Mouse (Mus musculus) forebrain, embryonic 14.5 days (tissue): ENCODE results near the gene Tas2r107. TPM values are rescaled to one million over a fixed set of nuclear protein-coding genes. Genes with fewer than 3 reads are reported as not detected.
"Not testable (repeated sequence)": the region's sequence is repeated elsewhere in the genome, so short reads cannot be mapped to it uniquely, and the experiment has no call there.

Experiments used
- ATAC-seq: fragments of 200-750 bp; cut with Nextera tagmentation; 2 replicates; pipeline ENCODE4 v1.8.0; 2017; ENCODE audit warnings: mild to moderate bottlenecking, moderate library complexity
- DNase-seq: peaks from one replicate; pipeline ENCODE4 v3.0.0-alpha.2; 2015; ENCODE audit warnings: low spot score
- H3K27ac ChIP-seq: fragments of 300-500 bp; sonication (generic); 2 replicates; pipeline ENCODE4 v1.5.1; 2014; ENCODE audit warnings: low read depth, mild to moderate bottlenecking, control low read depth, low read length, moderate library complexity
- H3K27me3 ChIP-seq: fragments of 300-500 bp; sonication (generic); replicated peaks from 2 replicates; pipeline ENCODE4 v1.6.1; 2014; ENCODE audit warnings: low read length, control low read depth, mixed read lengths; ENCODE audit not compliant: control insufficient read depth, insufficient read depth
- H3K36me3 ChIP-seq: fragments of 300-500 bp; sonication (generic); 2 replicates; pipeline ENCODE4 v1.6.1; 2014; ENCODE audit warnings: low read length, control low read depth; ENCODE audit not compliant: control insufficient read depth, insufficient read depth
- H3K4me1 ChIP-seq: fragments of 300-500 bp; sonication (generic); 2 replicates; pipeline ENCODE4 v1.6.1; 2014; ENCODE audit warnings: antibody characterized with exemption, low read length, control low read depth; ENCODE audit not compliant: control insufficient read depth, insufficient read depth
- H3K4me2 ChIP-seq: fragments of 300-500 bp; sonication (generic); 2 replicates; pipeline ENCODE4 v1.6.1; 2014; ENCODE audit warnings: mild to moderate bottlenecking, control low read depth, low read length
- H3K4me3 ChIP-seq: fragments of 300-500 bp; sonication (generic); 2 replicates; pipeline ENCODE4 v1.5.1; 2014; ENCODE audit warnings: low read depth, low read length, control low read depth
- H3K9ac ChIP-seq: fragments of 300-500 bp; sonication (generic); 2 replicates; pipeline ENCODE4 v1.6.1; 2014; ENCODE audit warnings: mild to moderate bottlenecking, low read length, control low read depth, moderate library complexity
- H3K9me3 ChIP-seq: fragments of 300-500 bp; sonication (generic); replicated peaks from 2 replicates; pipeline ENCODE4 v1.6.1; 2016; ENCODE audit warnings: low read length, control low read depth, mixed read lengths; ENCODE audit not compliant: control insufficient read depth
- WGBS: fragments of 180-500 bp; shearing (Covaris S2); extraction: QIAGEN DNeasy Blood & Tissue Kit; methylation state at CpG from one replicate; pipeline ENCODE4 v1.1.7; 2014; 5-methylcytosine and 5-hydroxymethylcytosine counted together
- polyA plus RNA-seq: library from polyadenylated mRNA; unstranded; fragments of >200 nt; fragmentation: Nextera tagmentation; extraction: Ambion mirVana; gene quantifications from 2 replicates; pipeline ENCODE4 v1.2.1, GENCODE M21; 2014

Gene Tas2r107
- not detected in 2 replicates for polyA plus RNA-seq

GRCm38 (mm10) chr6:131660049-131660448, at the start of gene Tas2r107:
TSS of gene Tas2r107 (minus strand) at chr6:131660149.
- Histone ChIP-seq H3K9ac (no peak within 1 kb of the TSS), H3K9me3 (peaks cover 2% of the 10 kb centered on the region; the same call in 1 of the 2 replicates), H3K4me2 (no peak within 1 kb of the TSS), H3K4me1 (no peaks in the 10 kb centered on the region), H3K27me3 (no peaks in the 10 kb centered on the region), H3K4me3 (no peak within 1 kb of the TSS), H3K27ac (no peak within 1 kb of the TSS), H3K36me3 (no peaks in the 10 kb centered on the region)
- ATAC-seq: no peak
- no peak for DNase-seq

DNA sequence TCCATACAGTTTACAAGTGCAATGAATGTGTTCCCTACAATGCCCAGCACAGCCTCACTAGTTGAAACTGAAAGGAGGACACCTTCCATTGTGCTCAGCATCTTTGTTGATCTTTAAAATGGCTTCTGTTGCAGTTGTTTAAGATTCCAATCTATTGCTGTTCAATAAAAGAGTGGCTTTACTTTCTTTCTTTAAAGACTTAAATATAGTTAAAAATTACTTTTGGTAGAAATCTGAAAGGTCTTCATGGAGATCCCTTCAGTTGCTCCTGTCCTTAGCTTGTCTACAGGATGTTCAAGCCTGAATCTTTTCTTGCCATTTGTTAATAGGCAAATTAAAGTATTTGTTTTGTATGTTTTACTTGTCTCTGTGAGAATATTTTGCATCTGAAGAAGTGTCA, 30.0 kb upstream of the Tas2r107 start, which contains the start of gene Tas2r114:
TSS of gene Tas2r114 (minus strand) at position 101 of the 400 bp plus-strand sequence.
- Histone ChIP-seq H3K36me3 (no peaks in the 10 kb centered on the region), H3K9me3 (0 out of 2 replicates have a peak, but pooled peaks cover 2% of the 10 kb centered on the region), H3K4me2 (no peak within 1 kb of the TSS), H3K27ac (no peak within 1 kb of the TSS), H3K27me3 (no peaks in the 10 kb centered on the region), H3K4me3 (no peak within 1 kb of the TSS), H3K4me1 (no peaks in the 10 kb centered on the region), H3K9ac (no peak within 1 kb of the TSS)
- DNase-seq: no peak
- no peak for ATAC-seq

DNA sequence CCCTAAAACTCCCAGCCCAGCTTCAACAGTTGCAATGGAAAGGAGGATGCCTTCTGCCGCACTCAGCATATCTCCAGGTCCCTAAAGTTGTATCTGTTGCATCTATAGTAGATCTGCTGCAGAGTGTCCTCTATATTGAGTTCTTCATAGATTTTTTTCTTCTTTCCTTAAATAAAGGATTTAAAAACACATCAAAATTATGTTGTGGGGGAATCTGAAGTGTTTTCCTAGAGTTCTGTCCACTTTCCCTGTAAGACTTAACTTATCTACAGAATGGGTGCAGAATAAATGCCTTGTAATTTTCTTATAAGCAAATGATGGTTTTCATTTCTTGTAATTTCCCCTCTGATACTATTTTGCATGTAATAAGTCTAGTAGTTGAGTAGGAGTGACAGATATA, 27.4 kb upstream of the Tas2r107 start, which contains the start of gene Tas2r105:
TSS of gene Tas2r105 (minus strand) at position 101 of the 400 bp plus-strand sequence.
- Histone ChIP-seq H3K4me1 (no peaks in the 10 kb centered on the region), H3K4me2 (no peak within 1 kb of the TSS), H3K4me3 (no peak within 1 kb of the TSS), H3K9me3 (0 out of 2 replicates have a peak, but pooled peaks cover 2% of the 10 kb centered on the region), H3K27ac (no peak within 1 kb of the TSS), H3K9ac (no peak within 1 kb of the TSS), H3K36me3 (no peaks in the 10 kb centered on the region), H3K27me3 (no peaks in the 10 kb centered on the region)
- no peak for DNase-seq
- no peak for ATAC-seq
- WGBS: 78% methylated on average over 1 of the region's 1 CpGs

DNA sequence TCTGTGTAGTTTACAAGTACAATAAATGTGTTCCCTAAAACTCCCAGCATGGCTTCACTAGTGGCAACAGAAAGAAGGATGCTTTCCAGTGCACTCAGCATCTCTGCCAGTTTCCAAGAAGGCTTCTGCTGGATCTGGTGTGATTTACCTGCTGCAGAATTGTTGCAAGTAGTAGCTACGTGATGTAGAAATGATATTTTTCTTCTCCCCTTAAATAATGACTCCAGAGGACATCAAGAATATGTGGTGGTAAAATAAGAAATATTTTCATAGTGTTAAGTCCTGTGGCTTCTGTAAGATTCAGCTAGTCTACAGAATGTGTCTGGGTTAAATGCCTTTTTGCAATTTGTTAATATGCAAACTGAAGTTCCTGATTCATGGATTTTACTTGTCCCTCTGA, 25.7 kb upstream of the Tas2r107 start, which contains the start of gene Tas2r104:
TSS of gene Tas2r104 (minus strand) at position 101 of the 400 bp plus-strand sequence.
- 80% methylated on average over 1 of the region's 1 CpGs for WGBS
- Histone ChIP-seq H3K4me3 (no peak within 1 kb of the TSS), H3K9me3 (0 out of 2 replicates have a peak, but pooled peaks cover 2% of the 10 kb centered on the region), H3K9ac (no peak within 1 kb of the TSS), H3K4me2 (no peak within 1 kb of the TSS), H3K27ac (no peak within 1 kb of the TSS), H3K4me1 (no peaks in the 10 kb centered on the region), H3K27me3 (no peaks in the 10 kb centered on the region), H3K36me3 (no peaks in the 10 kb centered on the region)
- no peak for ATAC-seq
- DNase-seq: no peak

DNA sequence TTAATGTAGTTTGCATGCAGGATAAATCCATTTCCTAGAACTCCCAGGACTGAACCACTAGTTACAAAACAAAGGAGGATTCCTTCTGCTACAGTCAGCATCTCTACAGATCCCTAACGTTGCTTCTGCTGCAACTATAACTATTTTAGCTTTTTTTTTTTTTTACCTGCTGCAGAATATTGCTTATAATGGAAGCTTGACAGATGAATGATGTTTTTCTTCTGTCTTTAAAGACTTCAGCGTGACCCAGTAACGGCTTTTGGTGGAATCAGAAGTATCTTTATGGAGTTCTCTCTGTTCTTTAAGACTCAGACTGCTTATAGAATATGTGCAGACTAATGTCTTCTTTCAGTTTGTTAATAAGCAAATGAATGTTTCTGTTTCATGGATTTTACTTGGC, 18.8 kb upstream of the Tas2r107 start, which contains the start of gene Tas2r106:
TSS of gene Tas2r106 (minus strand) at position 101 of the 400 bp plus-strand sequence.
- no peaks in the 10 kb centered on the region for H3K27me3 ChIP-seq
- peaks cover 3% of the 10 kb centered on the region; the same call in 1 of the 2 replicates for H3K9me3 ChIP-seq
- ATAC-seq: no peak
- H3K27ac ChIP-seq: no peak within 1 kb of the TSS
- no peak within 1 kb of the TSS for H3K4me2 ChIP-seq
- DNase-seq: no peak
- no peaks in the 10 kb centered on the region for H3K4me1 ChIP-seq
- H3K4me3 ChIP-seq: no peak within 1 kb of the TSS
- 77% methylated on average over 3 of the region's 3 CpGs for WGBS
- H3K9ac ChIP-seq: no peak within 1 kb of the TSS
- H3K36me3 ChIP-seq: no peaks in the 10 kb centered on the region

GRCm38 (mm10) chr6:131630812-131631211, 29.1 kb downstream of the Tas2r107 start, which contains the start of gene Tas2r130:
TSS of gene Tas2r130 (minus strand) at chr6:131630912.
- WGBS: 75% methylated on average over 3 of the region's 3 CpGs
- no peaks in the 10 kb centered on the region; the same call in 1 of the 2 replicates for H3K9me3 ChIP-seq
- no peak for ATAC-seq

DNA sequence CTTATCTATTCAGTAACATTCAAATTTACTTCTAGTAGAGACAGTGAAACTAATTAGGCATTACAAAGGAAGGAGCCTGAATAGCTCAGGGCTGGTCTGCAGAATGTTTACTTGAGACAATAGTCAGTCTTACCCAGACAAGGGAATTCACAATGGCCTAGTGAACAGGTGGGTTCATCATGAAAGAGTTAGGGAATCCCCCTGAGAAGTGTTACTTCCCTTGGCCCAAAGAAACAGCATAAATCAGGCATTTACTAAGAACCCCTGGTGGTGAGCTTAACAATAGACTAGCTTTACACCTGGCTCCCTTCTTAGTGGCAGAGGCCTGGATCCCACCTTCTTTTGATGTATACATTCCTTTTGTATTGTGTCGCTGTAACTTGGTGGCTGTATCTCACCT, 50.0 kb downstream of the Tas2r107 start:
- WGBS: 91% methylated on average over 1 of the region's 1 CpGs
- not testable (repeated sequence) for ATAC-seq, H3K4me3 ChIP-seq

More at GRCm38 (mm10) chr6:131630812-131631211, 29.1 kb downstream of the Tas2r107 start, which contains the start of gene Tas2r130:
- no peaks in the 10 kb centered on the region for H3K4me1 ChIP-seq
- H3K4me3 ChIP-seq: no peak within 1 kb of the TSS
- H3K27ac ChIP-seq: no peak within 1 kb of the TSS
- no peak within 1 kb of the TSS for H3K4me2 ChIP-seq
- no peak within 1 kb of the TSS for H3K9ac ChIP-seq
- H3K27me3 ChIP-seq: no peaks in the 10 kb centered on the region
- H3K36me3 ChIP-seq: no peaks in the 10 kb centered on the region
- DNase-seq: no peak

More for the DNA sequence above, 50.0 kb downstream of the Tas2r107 start:
- not testable (repeated sequence) for DNase-seq, H3K4me1 ChIP-seq, H3K27ac ChIP-seq, H3K36me3 ChIP-seq, H3K9me3 ChIP-seq, H3K9ac ChIP-seq, H3K27me3 ChIP-seq, H3K4me2 ChIP-seq

Other genes with a start within 250 kb of the Tas2r107 start
- not detected in 2 replicates for gene 5430401F13Rik, start 173.7 kb downstream of the Tas2r107 start, polyA plus RNA-seq
- gene Gm6619, start 173.7 kb downstream of the Tas2r107 start, polyA plus RNA-seq: not detected in 2 replicates
- not detected in 2 replicates for gene Tas2r130, start 29.2 kb downstream of the Tas2r107 start, polyA plus RNA-seq
- not detected in 2 replicates for gene Tas2r106, start 18.7 kb upstream of the Tas2r107 start, polyA plus RNA-seq
- gene Tas2r104, start 25.6 kb upstream of the Tas2r107 start, polyA plus RNA-seq: not detected in 2 replicates
- not detected in 2 replicates for gene Tas2r105, start 27.3 kb upstream of the Tas2r107 start, polyA plus RNA-seq
- gene Tas2r114, start 29.9 kb upstream of the Tas2r107 start, polyA plus RNA-seq: not detected in 2 replicates